ENCODE assay signal across 9 mouse cellular contexts in genomic region chr2:79265665-79266064, GRCm38 (mm10). TPM values are rescaled to one million over a fixed set of nuclear protein-coding genes. Genes with fewer than 3 reads are reported as not detected.
DNase-seq lines count a peak whose midpoint lies in the region; ATAC-seq lines count a peak whose summit lies in the region.
"Had no signal": no experiment of that assay in that cellular context is flagged by ENCODE, and none has a peak within 500 bp of the region (broad histone marks: within the 10 kb centered on the region; RNA-seq: fewer than 3 reads in every experiment).

No protein-coding gene starts in this region.

- H3K4me2 ChIP-seq in neural tube, embryonic 15.5 days = no peak overlapping the region
- H3K4me2 ChIP-seq: neural tube, embryonic 12.5 days had no signal

- H3K4me1 ChIP-seq in neural tube, embryonic 15.5 days = no peaks in the 10 kb centered on the region
- H3K4me1 ChIP-seq: neural tube, embryonic 12.5 days had no signal

- no peak overlapping the region for H3K27ac ChIP-seq in neural tube, embryonic 15.5 days (replicated peaks)
- H3K27ac ChIP-seq: neural tube, embryonic 12.5 days had no signal

- H3K9me3 ChIP-seq in neural tube, embryonic 15.5 days (replicated peaks) = no peaks in the 10 kb centered on the region
- H3K9me3 ChIP-seq: neural tube, embryonic 12.5 days had no signal

- no peaks in the 10 kb centered on the region for H3K27me3 ChIP-seq in neural tube, embryonic 15.5 days (replicated peaks)
- H3K27me3 ChIP-seq: neural tube, embryonic 12.5 days had no signal

- intact Hi-C loops in heart, postnatal 14 days (cut with DNase I) = loop anchor here (2.0 to 5.0 kb wide), 2 partner anchors 305 to 1213 kb away; no protein-coding TSS in a partner anchor
- intact Hi-C loops in left cerebral cortex, postnatal 4 days (cut with DNase I) = loop anchor here (5.0 to 10.0 kb wide), 2 partner anchors 303 to 1221 kb away; no protein-coding TSS in a partner anchor

- peak; percentile 24 for DNase-seq in neural tube, embryonic 10.5 days (ENCODE audit: extremely low spot score, low spot score)
- DNase-seq in ZHBTc4 (ENCODE audit: low read depth, low spot score) = peak; percentile 70
- peak; percentile 77 to 80 for DNase-seq in cerebellum, postnatal 10 days
- peak; percentile 60 to 79 for DNase-seq in heart, postnatal 14 days
- DNase-seq in left cerebral cortex, postnatal 4 days = peak; percentile 49
- peak; percentile 46 for DNase-seq in retina, embryonic 14.5 days (ENCODE audit: low spot score)
- peak; percentile 52 to 60 for DNase-seq in urinary bladder, postnatal 36 days (ENCODE audit: low spot score in 2 of 2)

- 43% methylated on average over 4 of the region's 4 CpGs for WGBS in neural tube, embryonic 15.5 days

- H3K36me3 ChIP-seq in neural tube, embryonic 15.5 days = no peaks in the 10 kb centered on the region
- H3K36me3 ChIP-seq: neural tube, embryonic 12.5 days had no signal

- ATAC-seq in neural tube, embryonic 15.5 days (ENCODE audit: low FRiP score) = no peak

- H3K4me3 ChIP-seq in neural tube, embryonic 15.5 days (replicated peaks) = no peak overlapping the region
- H3K4me3 ChIP-seq: neural tube, embryonic 12.5 days had no signal

- no peak overlapping the region for H3K9ac ChIP-seq in neural tube, embryonic 15.5 days (replicated peaks)
- H3K9ac ChIP-seq: neural tube, embryonic 12.5 days had no signal

RNA-seq across cellular contexts. Expression of gene Itga4, which starts 10.4 kb away (rescaled TPM):
- polyA plus RNA-seq in neural tube, embryonic 15.5 days (2015; fragmentation: Nextera tagmentation; extraction: Ambion mirVana) = 2.8 and 10.3 TPM in 2 replicates
- 1 to 10 TPM; 3.2 to 4.2 TPM for total RNA-seq in heart, postnatal 14 days (2021)
- total RNA-seq in left cerebral cortex, postnatal 4 days (2021) = 10 to 100 TPM in 1 of 2 experiments, 1 to 10 TPM in 1; 9.0 to 10.6 TPM

Comparison
In these comparisons a context has a peak if more than half of its experiments do, and no peak if none do; other contexts are left out.
1. DNase-seq: peak in every context shown above with its lines; median percentile 78 in cerebellum, postnatal 10 days; 70 in ZHBTc4; 70 in heart, postnatal 14 days; 56 in urinary bladder, postnatal 36 days; 49 in left cerebral cortex, postnatal 4 days; 46 in retina, embryonic 14.5 days; 24 in neural tube, embryonic 10.5 days.